Mouse (Mus musculus): ENCODE results near the gene Zfp384. TPM values are rescaled to one million over a fixed set of nuclear protein-coding genes. Genes with fewer than 3 reads are reported as not detected.
A peak's percentile ranks its signal among the peaks of the same experiment; 100 is the strongest.
"Not testable (repeated sequence)": the region's sequence is repeated elsewhere in the genome, so short reads cannot be mapped to it uniquely, and the experiment has no call there.

Gene Zfp384
- polyA plus RNA-seq, 1 experiment from 2014 or later = 15.2 TPM

- 93% methylated on average over 4 of the region's 4 CpGs for WGBS
- H3K27ac ChIP-seq = peak overlapping the region; percentile 90
- peak overlapping the region; percentile 75 for H3K4me3 ChIP-seq
- H3K27me3 ChIP-seq (ENCODE audit: low read depth, poor library complexity, severe bottlenecking) = no peaks in the 10 kb centered on the region
- peaks cover 66% of the 10 kb centered on the region for H3K36me3 ChIP-seq
- H3K9me3 ChIP-seq (replicated peaks) = no peaks in the 10 kb centered on the region
- DNase-seq (ENCODE audit: low spot score) = no peak
- peaks cover 12% of the 10 kb centered on the region; the same call in 1 of the 2 replicates for H3K4me1 ChIP-seq
These were observed 29.7 kb downstream of the Zfp384 start for GRCm38 (mm10) chr6:125038666-125039065.

- H3K4me3 ChIP-seq = peak overlapping the region; percentile 75
- peaks cover 12% of the 10 kb centered on the region; the same call in 1 of the 2 replicates for H3K4me1 ChIP-seq
- WGBS = 8% methylated on average over 8 of the region's 8 CpGs
- peak; percentile 57 for DNase-seq (ENCODE audit: low spot score)
- H3K27ac ChIP-seq = peak overlapping the region; percentile 90
- H3K36me3 ChIP-seq = peaks cover 66% of the 10 kb centered on the region
- H3K9me3 ChIP-seq (replicated peaks) = no peaks in the 10 kb centered on the region
- no peaks in the 10 kb centered on the region for H3K27me3 ChIP-seq (ENCODE audit: low read depth, poor library complexity, severe bottlenecking)
These were observed 30.2 kb downstream of the Zfp384 start for GRCm38 (mm10) chr6:125039131-125039530.

- peak; percentile 92 for DNase-seq (ENCODE audit: low spot score)
- H3K27me3 ChIP-seq (ENCODE audit: low read depth, poor library complexity, severe bottlenecking) = no peaks in the 10 kb centered on the region
- H3K4me3 ChIP-seq = peak within 1 kb of the TSS; percentile 75
- whole genome bisulfite sequencing = under 1% methylated on average over 26 of the region's 26 CpGs
- no peaks in the 10 kb centered on the region for H3K9me3 ChIP-seq (replicated peaks)
- H3K4me1 ChIP-seq = peaks cover 12% of the 10 kb centered on the region; the same call in 1 of the 2 replicates
- H3K36me3 ChIP-seq = peaks cover 67% of the 10 kb centered on the region
- H3K27ac ChIP-seq = peak within 1 kb of the TSS; percentile 90
These were observed 30.7 kb downstream of the Zfp384 start, which contains the start of gene Ing4 for GRCm38 (mm10) chr6:125039533-125040153. TSS of gene Ing4 (plus strand) at chr6:125039760.

GRCm38 (mm10) chr6:125040221-125040620 lies 31.3 kb downstream of the Zfp384 start:
- 23% methylated on average over 7 of the region's 7 CpGs for WGBS
- peak overlapping the region; percentile 75 for H3K4me3 ChIP-seq
- H3K27me3 ChIP-seq (ENCODE audit: low read depth, poor library complexity, severe bottlenecking) = no peaks in the 10 kb centered on the region
- H3K36me3 ChIP-seq = peaks cover 67% of the 10 kb centered on the region
- no peak for DNase-seq (ENCODE audit: low spot score)
- H3K4me1 ChIP-seq = peaks cover 12% of the 10 kb centered on the region; the same call in 1 of the 2 replicates
- H3K9me3 ChIP-seq (replicated peaks) = no peaks in the 10 kb centered on the region
- peak overlapping the region; percentile 90 for H3K27ac ChIP-seq

- no peak for DNase-seq (ENCODE audit: low spot score)
- 93% methylated on average over 7 of the region's 7 CpGs for WGBS
- Histone ChIP-seq H3K4me1 (peaks cover 12% of the 10 kb centered on the region; the same call in 1 of the 2 replicates), H3K4me3 (no peak overlapping the region), H3K9me3 (replicated peaks) (no peaks in the 10 kb centered on the region), H3K27ac (no peak overlapping the region), H3K27me3 (ENCODE audit: low read depth, poor library complexity, severe bottlenecking) (no peaks in the 10 kb centered on the region), H3K36me3 (peaks cover 65% of the 10 kb centered on the region)
These were observed 32.1 kb downstream of the Zfp384 start for GRCm38 (mm10) chr6:125041047-125041446.

GRCm38 (mm10) chr6:125042081-125042480 lies 33.1 kb downstream of the Zfp384 start:
- Histone ChIP-seq H3K4me1 (peaks cover 12% of the 10 kb centered on the region; the same call in 1 of the 2 replicates), H3K36me3 (peaks cover 66% of the 10 kb centered on the region), H3K27me3 (ENCODE audit: low read depth, poor library complexity, severe bottlenecking) (no peaks in the 10 kb centered on the region), H3K27ac (no peak overlapping the region), H3K9me3 (replicated peaks) (no peaks in the 10 kb centered on the region), H3K4me3 (no peak overlapping the region)
- DNase-seq (ENCODE audit: low spot score) = no peak
- 94% methylated on average over 7 of the region's 7 CpGs for WGBS

GRCm38 (mm10) chr6:125046691-125047090 lies 37.7 kb downstream of the Zfp384 start:
- peaks cover 8% of the 10 kb centered on the region; the same call in 1 of the 2 replicates for H3K4me1 ChIP-seq
- H3K4me3 ChIP-seq = no peak overlapping the region
- DNase-seq (ENCODE audit: low spot score) = peak; percentile 86
- H3K27me3 ChIP-seq (ENCODE audit: low read depth, poor library complexity, severe bottlenecking) = no peaks in the 10 kb centered on the region
- H3K36me3 ChIP-seq = peaks cover 91% of the 10 kb centered on the region
- H3K27ac ChIP-seq = no peak overlapping the region
- 54% methylated on average over 5 of the region's 5 CpGs for WGBS
- no peaks in the 10 kb centered on the region for H3K9me3 ChIP-seq (replicated peaks)

GRCm38 (mm10) chr6:125049678-125050077 lies 40.7 kb downstream of the Zfp384 start, which contains the start of gene Acrbp:
TSS of gene Acrbp (plus strand) at chr6:125049689.
- H3K27me3 ChIP-seq (ENCODE audit: low read depth, poor library complexity, severe bottlenecking) = no peaks in the 10 kb centered on the region
- no peak for DNase-seq (ENCODE audit: low spot score)
- H3K4me1 ChIP-seq = peaks cover 8% of the 10 kb centered on the region; the same call in 1 of the 2 replicates
- no peaks in the 10 kb centered on the region for H3K9me3 ChIP-seq (replicated peaks)
- peaks cover 96% of the 10 kb centered on the region for H3K36me3 ChIP-seq
- 33% methylated on average over 20 of the region's 20 CpGs for WGBS
- peak within 1 kb of the TSS; percentile 13; the same call in 1 of the 2 replicates for H3K4me3 ChIP-seq
- peak within 1 kb of the TSS; percentile 66; the same call in 1 of the 2 replicates for H3K27ac ChIP-seq

GRCm38 (mm10) chr6:125051237-125051636 lies 42.3 kb downstream of the Zfp384 start:
- H3K4me3 ChIP-seq = no peak overlapping the region
- no peaks in the 10 kb centered on the region for H3K9me3 ChIP-seq (replicated peaks)
- H3K27ac ChIP-seq = no peak overlapping the region
- H3K36me3 ChIP-seq = peaks cover 87% of the 10 kb centered on the region
- no peak for DNase-seq (ENCODE audit: low spot score)
- peaks cover 8% of the 10 kb centered on the region; the same call in 1 of the 2 replicates for H3K4me1 ChIP-seq
- 62% methylated on average over 5 of the region's 5 CpGs for WGBS
- H3K27me3 ChIP-seq (ENCODE audit: low read depth, poor library complexity, severe bottlenecking) = no peaks in the 10 kb centered on the region

GRCm38 (mm10) chr6:125061493-125061892 lies 52.5 kb downstream of the Zfp384 start:
- H3K4me3 ChIP-seq = no peak overlapping the region
- WGBS = 49% methylated on average over 6 of the region's 6 CpGs
- peak overlapping the region; percentile 71 for H3K27ac ChIP-seq
- peaks cover 13% of the 10 kb centered on the region for H3K4me1 ChIP-seq
- H3K27me3 ChIP-seq (ENCODE audit: low read depth, poor library complexity, severe bottlenecking) = no peaks in the 10 kb centered on the region
- no peaks in the 10 kb centered on the region for H3K9me3 ChIP-seq (replicated peaks)
- H3K36me3 ChIP-seq = no peaks in the 10 kb centered on the region
- DNase-seq (ENCODE audit: low spot score) = no peak

- Histone ChIP-seq H3K9me3 (replicated peaks) (no peaks in the 10 kb centered on the region), H3K4me3 (no peak overlapping the region), H3K27ac (0 out of 2 replicates have a peak overlapping the region, but pooled peaks have one; percentile 9), H3K27me3 (ENCODE audit: low read depth, poor library complexity, severe bottlenecking) (no peaks in the 10 kb centered on the region), H3K4me1 (peaks cover 13% of the 10 kb centered on the region), H3K36me3 (no peaks in the 10 kb centered on the region)
- DNase-seq (ENCODE audit: low spot score) = no peak
- 86% methylated on average over 5 of the region's 5 CpGs for WGBS
These were observed 53.6 kb downstream of the Zfp384 start for GRCm38 (mm10) chr6:125062511-125062910.

GRCm38 (mm10) chr6:125063906-125064305 lies 55.0 kb downstream of the Zfp384 start:
- Histone ChIP-seq H3K27me3 (ENCODE audit: low read depth, poor library complexity, severe bottlenecking) (peaks cover 7% of the 10 kb centered on the region; the same call in 1 of the 2 replicates), H3K36me3 (no peaks in the 10 kb centered on the region), H3K27ac (no peak overlapping the region), H3K4me3 (no peak overlapping the region), H3K4me1 (peaks cover 13% of the 10 kb centered on the region), H3K9me3 (replicated peaks) (no peaks in the 10 kb centered on the region)
- WGBS = 89% methylated on average over 6 of the region's 6 CpGs
- no peak for DNase-seq (ENCODE audit: low spot score)

- not testable (repeated sequence) for H3K36me3 ChIP-seq; H3K27ac ChIP-seq; H3K27me3 ChIP-seq (ENCODE audit: low read depth, poor library complexity, severe bottlenecking); H3K4me3 ChIP-seq; H3K9me3 ChIP-seq (replicated peaks); DNase-seq (ENCODE audit: low spot score)
- H3K4me1 ChIP-seq = peaks cover 13% of the 10 kb centered on the region
- no CpG with 5 or more reads among the region's 1 CpGs for WGBS
These were observed 56.3 kb downstream of the Zfp384 start for GRCm38 (mm10) chr6:125065223-125065622.

Measured in limb, embryonic 10.5 days (tissue).